Mouse (Mus musculus) small intestine, adult 2 months (tissue): ENCODE results near the gene Secisbp2. TPM values are rescaled to one million over a fixed set of nuclear protein-coding genes. Genes with fewer than 3 reads are reported as not detected.
"Not testable (repeated sequence)": the region's sequence is repeated elsewhere in the genome, so short reads cannot be mapped to it uniquely, and the experiment has no call there.

Experiments
- H3K27ac ChIP-seq: fragments of 200-500 bp; 2 replicates; pipeline ENCODE4 v1.5.1; 2012; ENCODE audit warnings: low read depth, low read length, control low read depth, inconsistent platforms; ENCODE audit not compliant: insufficient read depth
- H3K27me3 ChIP-seq: fragments of 200-500 bp; 2 replicates; pipeline ENCODE4 v1.6.1; 2012; ENCODE audit warnings: mild to moderate bottlenecking, moderate library complexity, low read length, inconsistent platforms; ENCODE audit not compliant: control insufficient read depth, insufficient read depth
- H3K36me3 ChIP-seq: fragments of 200-500 bp; 2 replicates; pipeline ENCODE4 v1.6.1; 2012; ENCODE audit warnings: mild to moderate bottlenecking, low read length, control low read depth, inconsistent platforms; ENCODE audit not compliant: control insufficient read depth, insufficient read depth
- H3K4me1 ChIP-seq: fragments of 200-500 bp; 2 replicates; pipeline ENCODE4 v1.6.1; 2012; ENCODE audit warnings: low read length, inconsistent platforms, mixed read lengths; ENCODE audit not compliant: control insufficient read depth, insufficient read depth, insufficient read length
- H3K4me3 ChIP-seq: fragments of 200-500 bp; 2 replicates; pipeline ENCODE4 v1.5.1; 2012; ENCODE audit warnings: low read depth, mild to moderate bottlenecking, control low read depth, inconsistent platforms, low read length, moderate library complexity
- CTCF ChIP-seq: fragments of 200-500 bp; IDR thresholded peaks from 2 replicates; pipeline ENCODE4 v1.5.1; 2012; ENCODE audit warnings: low read depth, mild to moderate bottlenecking, control low read depth, inconsistent platforms, low read length, moderate library complexity, mixed read lengths; ENCODE audit not compliant: insufficient replicate concordance, insufficient read length; ENCODE audit errors: extremely low read depth
- POLR2A ChIP-seq: fragments of 200-500 bp; IDR thresholded peaks from 2 replicates; pipeline ENCODE4 v1.6.1; 2012; ENCODE audit warnings: low read depth, mild to moderate bottlenecking, control low read depth, inconsistent platforms, low read length, moderate library complexity
- WGBS: fragments of 180-500 bp; shearing (Covaris S2); methylation state at CpG from one replicate; pipeline ENCODE4 v1.1.7; 2018; 5-methylcytosine and 5-hydroxymethylcytosine counted together
- polyA plus RNA-seq: library from polyadenylated mRNA; depleted of rRNA; stranded (reverse); fragments of >200 nt; gene quantifications from 2 replicates; pipeline ENCODE4 v1.2.3, GENCODE M21; 2012

Gene Secisbp2
- polyA plus RNA-seq, 1 experiment = 15.3 TPM

DNA sequence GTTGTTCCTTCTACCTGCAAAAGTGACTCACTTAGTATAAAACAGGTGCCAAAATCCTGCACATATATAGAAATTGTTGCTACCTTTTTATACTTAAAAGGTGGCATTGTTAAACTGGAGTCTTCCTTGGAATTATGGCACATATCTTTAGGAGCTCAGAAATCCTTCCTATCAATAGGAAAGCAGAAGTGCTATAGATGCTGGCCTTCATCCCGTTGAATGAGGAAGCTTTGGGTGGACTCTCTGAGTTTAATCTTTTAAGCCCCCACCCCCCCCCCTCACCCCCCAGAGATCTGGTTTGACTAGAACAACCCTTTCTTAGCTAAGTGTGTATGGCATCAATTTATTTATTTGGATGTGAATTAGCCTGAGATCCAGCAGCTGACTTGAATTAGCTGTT is 1.8 kb upstream of the Secisbp2 start:
- Histone ChIP-seq H3K27ac (no peak overlapping the region), H3K4me3 (no peak overlapping the region), H3K36me3 (peaks cover 10% of the 10 kb centered on the region), H3K4me1 (peaks cover 2% of the 10 kb centered on the region; the same call in 1 of the 2 replicates), H3K27me3 (no peaks in the 10 kb centered on the region)
- 31% methylated on average over 1 of the region's 1 CpGs for WGBS
- no peak for TF ChIP-seq CTCF
- no peak for TF ChIP-seq POLR2A

DNA sequence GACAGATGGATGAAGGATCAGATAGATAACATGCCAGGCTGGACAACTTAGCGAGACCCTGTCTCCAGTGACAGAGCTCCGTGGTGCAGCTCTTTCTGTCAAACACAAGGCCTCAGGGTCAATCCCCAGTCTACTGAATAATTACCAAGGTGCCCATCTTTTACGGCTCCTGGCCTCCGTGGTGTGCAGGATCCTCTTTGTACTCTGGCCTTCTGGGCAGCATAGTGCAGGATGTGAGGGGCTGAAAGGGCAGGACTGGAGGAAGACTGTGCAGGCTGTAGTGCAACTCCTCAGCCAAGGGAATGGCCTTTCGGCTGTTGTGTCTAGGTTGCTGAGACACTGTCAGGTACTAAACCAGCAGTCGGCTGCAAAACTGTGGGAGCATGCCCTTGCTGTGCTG is 1.7 kb downstream of the Secisbp2 start:
- 90% methylated on average over 6 of the region's 6 CpGs for WGBS
- Histone ChIP-seq H3K36me3 (peaks cover 35% of the 10 kb centered on the region), H3K27me3 (no peaks in the 10 kb centered on the region), H3K27ac (no peak overlapping the region), H3K4me3 (no peak overlapping the region), H3K4me1 (peaks cover 2% of the 10 kb centered on the region; the same call in 1 of the 2 replicates)
- TF ChIP-seq POLR2A (no peak), CTCF (no peak)

DNA sequence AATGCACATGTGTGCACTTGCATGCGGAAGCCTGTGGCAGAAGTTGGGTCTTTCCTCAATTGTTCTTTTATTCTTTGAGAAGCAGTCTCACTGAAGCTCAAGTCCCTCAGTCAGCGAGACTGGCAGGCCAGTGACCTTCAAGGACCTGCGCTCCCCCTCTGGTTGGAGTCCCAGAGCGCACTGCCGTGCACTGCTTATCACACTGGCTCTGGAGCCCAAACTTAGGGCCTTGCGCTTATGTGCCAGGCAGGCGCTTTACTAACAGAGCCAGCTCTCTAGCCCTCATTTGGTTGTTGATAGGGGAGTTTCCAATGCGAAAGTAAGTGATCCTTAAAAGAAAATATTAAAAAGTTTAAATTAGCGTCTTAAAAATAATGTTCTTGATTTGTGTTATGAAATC is 2.5 kb downstream of the Secisbp2 start:
- 93% methylated on average over 9 of the region's 9 CpGs for WGBS
- no peak overlapping the region for H3K27ac ChIP-seq
- no peak for TF ChIP-seq POLR2A
- TF ChIP-seq CTCF = no peak

DNA sequence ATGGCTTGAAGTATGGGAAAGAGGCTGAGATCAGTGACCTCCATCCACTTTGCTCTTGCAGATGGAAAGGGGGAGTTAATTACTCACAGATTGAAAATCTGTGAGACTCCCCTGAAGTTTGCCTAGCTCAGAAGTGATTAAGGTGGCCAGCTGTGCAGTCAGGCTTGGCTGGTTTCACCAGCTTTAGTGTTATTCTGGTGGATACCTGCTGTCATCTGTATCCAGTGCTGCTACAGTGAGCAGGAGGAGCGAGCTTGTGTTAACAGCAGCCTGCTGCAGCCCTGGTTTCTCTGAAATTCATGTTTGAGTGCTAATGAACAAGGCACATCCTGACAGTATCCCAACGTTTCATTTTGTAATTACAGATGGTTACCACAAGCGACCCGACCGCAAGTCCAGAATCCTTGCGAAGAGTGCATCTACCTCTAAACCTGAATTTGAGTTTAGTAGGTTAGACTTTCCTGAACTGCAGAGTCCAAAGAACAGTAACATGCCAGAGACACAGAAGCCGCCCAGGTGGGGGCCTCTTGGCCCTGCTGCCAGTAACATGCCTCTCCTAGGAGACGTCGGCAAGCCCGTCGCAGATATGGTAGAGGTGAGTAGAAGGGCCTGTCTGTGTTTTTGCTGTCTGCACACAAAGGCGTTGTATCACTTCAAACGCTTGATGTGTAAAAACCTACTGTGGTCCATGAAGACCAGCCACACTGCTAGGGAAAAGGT is 5.2 kb downstream of the Secisbp2 start:
- TF ChIP-seq CTCF = no peak
- TF ChIP-seq POLR2A = no peak
- no peak overlapping the region for H3K4me3 ChIP-seq
- WGBS = 94% methylated on average over 13 of the region's 13 CpGs
- H3K4me1 ChIP-seq = no peaks in the 10 kb centered on the region; the same call in 1 of the 2 replicates
- peaks cover 60% of the 10 kb centered on the region for H3K36me3 ChIP-seq
- H3K27me3 ChIP-seq = no peaks in the 10 kb centered on the region
- no peak overlapping the region for H3K27ac ChIP-seq

More for the DNA sequence above, 2.5 kb downstream of the Secisbp2 start:
- Histone ChIP-seq H3K4me1 (peaks cover 2% of the 10 kb centered on the region; the same call in 1 of the 2 replicates), H3K27me3 (no peaks in the 10 kb centered on the region), H3K36me3 (peaks cover 40% of the 10 kb centered on the region), H3K4me3 (no peak overlapping the region)

DNA sequence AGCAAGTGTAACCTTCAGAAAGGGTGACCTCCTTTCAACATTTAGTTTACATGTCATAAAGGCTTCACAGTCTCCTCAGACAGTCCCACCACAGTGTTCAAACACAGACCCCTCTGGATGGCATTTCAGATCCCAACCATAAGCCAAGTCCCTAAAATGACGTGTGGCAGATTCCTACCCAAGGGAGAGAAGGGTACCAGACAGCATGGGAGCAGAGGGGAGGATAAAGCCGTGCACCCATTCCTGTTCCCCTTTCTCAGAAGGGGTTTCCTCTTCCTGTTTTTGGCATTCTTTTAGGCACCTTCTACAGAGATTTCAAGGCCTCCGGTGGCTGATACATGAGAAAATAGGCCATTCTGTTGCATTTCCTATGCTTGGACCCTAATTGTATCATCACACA is 6.6 kb downstream of the Secisbp2 start:
- Histone ChIP-seq H3K4me1 (no peaks in the 10 kb centered on the region), H3K4me3 (no peak overlapping the region), H3K27me3 (no peaks in the 10 kb centered on the region), H3K27ac (no peak overlapping the region), H3K36me3 (peaks cover 69% of the 10 kb centered on the region)
- TF ChIP-seq CTCF = no peak
- no peak for TF ChIP-seq POLR2A
- WGBS = 82% methylated on average over 3 of the region's 3 CpGs

DNA sequence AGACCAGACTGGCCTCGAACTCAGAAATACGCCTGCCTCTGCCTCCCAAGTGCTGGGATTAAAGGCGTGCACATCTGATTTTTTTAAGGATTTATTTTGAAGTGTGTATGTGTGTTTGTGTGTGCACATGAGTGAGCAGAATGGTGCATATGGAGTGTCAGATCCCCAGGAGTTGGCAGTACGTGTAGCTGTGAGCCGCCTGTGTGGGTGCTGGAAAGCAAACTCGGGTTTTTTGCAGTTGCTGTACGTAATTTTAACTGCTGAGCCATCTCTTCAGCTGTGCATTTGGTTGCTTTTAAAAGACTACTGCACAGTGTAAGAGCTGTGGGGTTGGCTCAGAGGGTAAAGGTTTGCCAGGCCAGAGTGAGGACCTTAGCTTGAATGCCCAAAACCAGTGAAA is 8.1 kb downstream of the Secisbp2 start:
- Histone ChIP-seq H3K36me3 (peaks cover 69% of the 10 kb centered on the region), H3K27ac (no peak overlapping the region), H3K27me3 (no peaks in the 10 kb centered on the region), H3K4me1 (no peaks in the 10 kb centered on the region), H3K4me3 (no peak overlapping the region)
- 94% methylated on average over 7 of the region's 7 CpGs for WGBS
- TF ChIP-seq POLR2A (no peak), CTCF (no peak)

DNA sequence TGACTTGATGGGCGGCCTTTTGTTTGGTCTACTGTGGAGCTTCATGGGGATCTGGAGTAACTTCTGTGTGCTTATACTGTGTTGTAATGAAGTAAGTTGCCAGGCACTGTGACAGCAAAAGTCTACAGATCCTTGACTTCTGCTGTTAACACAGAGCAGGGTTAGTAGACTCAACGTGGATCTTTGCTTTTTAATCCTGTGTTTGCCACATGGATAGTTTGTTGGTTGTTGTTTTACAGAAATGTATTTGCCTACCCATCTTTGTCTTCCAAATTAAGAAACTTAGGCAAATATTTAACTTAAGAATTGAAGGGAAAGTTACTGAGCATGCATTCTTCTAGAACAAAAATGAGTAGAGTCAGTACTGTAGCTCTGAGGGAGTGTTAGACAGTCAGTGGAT is 12.1 kb downstream of the Secisbp2 start:
- no peaks in the 10 kb centered on the region for H3K4me1 ChIP-seq
- 87% methylated on average over 2 of the region's 2 CpGs for WGBS
- TF ChIP-seq POLR2A = no peak
- TF ChIP-seq CTCF = no peak
- H3K4me3 ChIP-seq = no peak overlapping the region
- H3K36me3 ChIP-seq = peaks cover 61% of the 10 kb centered on the region
- no peak overlapping the region for H3K27ac ChIP-seq
- H3K27me3 ChIP-seq = no peaks in the 10 kb centered on the region

DNA sequence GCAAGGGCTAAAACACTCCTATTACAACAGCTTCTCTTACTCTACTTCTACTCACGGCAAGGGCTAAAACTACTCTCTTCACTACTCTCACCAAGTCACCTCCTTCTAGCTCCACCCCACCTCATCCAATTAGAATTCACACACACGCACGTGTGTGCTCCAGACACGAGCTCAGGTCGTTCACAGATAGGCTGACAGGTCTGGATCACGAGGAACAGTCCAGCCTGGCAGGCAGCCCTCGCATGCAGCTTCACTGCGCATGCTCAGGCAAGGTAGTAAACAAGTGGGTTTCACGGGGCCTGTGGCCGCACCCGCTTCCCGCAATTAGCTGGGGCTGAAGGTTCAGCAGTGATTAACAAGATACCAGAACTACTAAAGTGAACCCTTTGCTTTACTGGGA is 16.7 kb downstream of the Secisbp2 start:
- not testable (repeated sequence) for H3K27me3 ChIP-seq, H3K4me1 ChIP-seq, H3K27ac ChIP-seq, H3K4me3 ChIP-seq
- 44% methylated on average over 12 of the region's 12 CpGs for WGBS
- H3K36me3 ChIP-seq = peaks cover 47% of the 10 kb centered on the region
